Mouse (Mus musculus) left cerebral cortex, adult 2 months (tissue): ENCODE measurements around the gene Gm10668. TPM values are rescaled to one million over a fixed set of nuclear protein-coding genes. Genes with fewer than 3 reads are reported as not detected.
"Not testable (repeated sequence)": the region's sequence is repeated elsewhere in the genome, so short reads cannot be mapped to it uniquely, and the experiment has no call there.

ENCODE experiments used
- DNase-seq, 2 experiments: peaks; one replicate each; pipeline ENCODE4 v3.0.0; 2021 to 2022; ENCODE audit warnings: low spot score in 2 of 2, mixed read lengths in 1 of 2; ENCODE audit errors: extremely low spot score in 1 of 2
- H3K27ac ChIP-seq: fragments of 200-600 bp; 2 replicates; pipeline ENCODE4 v1.8.1; 2022
- H3K4me3 ChIP-seq: fragments of 200-600 bp; 2 replicates; pipeline ENCODE4 v1.8.1; 2022
- intact Hi-C: fragments of 180-260 bp; cut with DNase I; formaldehyde crosslinking; loops from one replicate; pipeline ENCODE4 v1.15.1; 2025
- long read RNA-seq, 2 experiments: library from polyadenylated mRNA; stranded (forward); transcript quantifications; one replicate each; pipeline ENCODE4 v2.0.0; 2021; ENCODE audit warnings: borderline mapping rate in 2 of 2
- total RNA-seq, 2 experiments: library from RNA; stranded (reverse); gene quantifications; 2 replicates each; pipeline ENCODE4 v1.2.3; 2021

Gene Gm10668
- total RNA-seq: not detected
- long read RNA-seq, experiment 1: 0 reads
- long read RNA-seq, experiment 2: 0 reads

DNA sequence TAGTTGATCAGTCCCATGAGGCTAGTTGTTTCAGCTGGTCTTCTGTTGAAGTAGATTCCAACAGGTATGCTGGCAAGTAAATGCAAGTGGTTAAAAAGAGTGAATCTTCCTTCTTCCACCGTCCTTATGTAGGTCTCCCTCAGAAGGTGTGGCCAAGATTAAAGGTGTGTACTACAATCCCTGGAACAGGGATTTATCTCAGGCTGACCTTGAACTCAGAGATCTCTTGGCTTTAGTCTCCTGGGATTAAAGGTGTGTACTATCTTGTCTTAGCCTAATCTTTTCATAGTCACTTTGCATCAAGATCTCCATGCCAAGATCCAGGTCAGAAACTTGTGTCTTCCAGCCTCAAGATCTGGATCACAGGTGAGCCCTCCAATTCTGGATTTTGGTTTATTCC is at the start of gene Gm10668:
Gene Gm10668, minus strand, starts transcription at position 101 of the 400 bp plus-strand sequence.
- DNase-seq, intact Hi-C loops, H3K4me3 ChIP-seq, H3K27ac ChIP-seq: not testable (repeated sequence)

DNA sequence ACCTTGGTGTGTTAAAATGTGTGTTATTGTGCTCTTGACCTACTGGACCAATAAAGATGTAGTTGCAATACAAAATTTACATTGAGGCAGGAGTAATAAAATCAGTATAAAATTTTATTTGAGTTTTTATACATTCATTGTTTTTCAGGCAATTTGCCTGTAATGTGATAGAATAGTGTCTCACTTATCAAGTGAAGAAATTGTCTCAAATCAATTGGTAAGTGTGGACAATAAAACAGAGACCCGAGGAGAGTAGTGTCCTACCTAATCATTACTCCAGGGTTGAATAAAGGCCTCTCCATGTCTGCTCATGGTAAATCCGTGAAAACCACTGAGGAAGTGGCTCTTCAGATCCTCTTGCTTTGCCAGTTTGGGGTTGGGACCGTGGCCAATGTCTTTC is 40.5 kb upstream of the Gm10668 start, which contains the start of gene Vmn1r112:
Gene Vmn1r112, plus strand, starts transcription at position 301 of the 400 bp plus-strand sequence.
- intact Hi-C loops, H3K27ac ChIP-seq, H3K4me3 ChIP-seq, DNase-seq: not testable (repeated sequence)

DNA sequence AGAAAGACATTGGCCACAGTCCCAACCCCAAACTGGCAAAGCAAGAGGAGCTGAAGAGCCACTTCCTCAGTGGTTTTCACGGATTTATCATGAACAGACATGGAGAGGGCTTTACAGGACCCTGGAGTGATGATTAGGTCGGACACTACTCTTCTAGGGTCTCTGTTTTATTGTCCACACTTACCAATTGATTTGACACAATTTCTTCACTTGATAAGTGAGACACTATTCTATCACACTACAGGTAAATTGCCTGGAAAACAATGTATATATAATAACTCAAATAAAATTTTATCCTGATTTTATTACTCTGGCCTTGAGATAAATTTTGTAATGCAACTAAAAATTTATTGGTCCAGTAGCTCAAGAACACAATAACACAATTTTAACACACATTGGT is 27.3 kb downstream of the Gm10668 start, which contains the start of gene Vmn1r111:
Gene Vmn1r111, minus strand, starts transcription at position 101 of the 400 bp plus-strand sequence.
- H3K4me3 ChIP-seq, DNase-seq, intact Hi-C loops, H3K27ac ChIP-seq: not testable (repeated sequence)

Other genes starting within 250 kb of the Gm10668 start
- gene Vmn1r103, start 220.1 kb downstream of the Gm10668 start, total RNA-seq: not detected
- not detected for gene Vmn1r104, start 196.8 kb downstream of the Gm10668 start, total RNA-seq
- not detected for gene Gm5726, start 184.9 kb downstream of the Gm10668 start, total RNA-seq
- not detected for gene Gm4141, start 154.4 kb downstream of the Gm10668 start, total RNA-seq
- gene Gm4513, start 131.6 kb downstream of the Gm10668 start, total RNA-seq: not detected
- gene Vmn1r107, start 61.7 kb downstream of the Gm10668 start, total RNA-seq: not detected
- not detected for gene Vmn1r111, start 27.4 kb downstream of the Gm10668 start, total RNA-seq
- not detected for gene Vmn1r112, start 40.6 kb upstream of the Gm10668 start, total RNA-seq
- not detected for gene Vmn1r113, start 56.7 kb upstream of the Gm10668 start, total RNA-seq
- gene Vmn1r114, start 81.6 kb upstream of the Gm10668 start, total RNA-seq: not detected
- not detected for gene Vmn1r115, start 114.4 kb upstream of the Gm10668 start, total RNA-seq
- not detected for gene Vmn1r116, start 141.6 kb upstream of the Gm10668 start, total RNA-seq
- not detected for gene Vmn1r117, start 153.5 kb upstream of the Gm10668 start, total RNA-seq
- gene Vmn1r118, start 181.7 kb upstream of the Gm10668 start, total RNA-seq: not detected